Mouse (Mus musculus) embryonic facial prominence, embryonic 14.5 days (tissue): ENCODE measurements around the gene Castor2. TPM values are rescaled to one million over a fixed set of nuclear protein-coding genes. Genes with fewer than 3 reads are reported as not detected.

ENCODE experiments used
- ATAC-seq: fragments of 200-750 bp; cut with Nextera tagmentation; 2 replicates; pipeline ENCODE4 v1.8.0; 2017; ENCODE audit warnings: low read depth, moderate number of reproducible peaks, moderate TSS enrichment
- DNase-seq: peaks from one replicate; pipeline ENCODE4 v3.0.0-alpha.2; 2015; ENCODE audit warnings: low spot score
- H3K27ac ChIP-seq: fragments of 300-500 bp; sonication (generic); replicated peaks from 2 replicates; pipeline ENCODE4 v1.5.1; 2014; ENCODE audit warnings: low read depth, mild to moderate bottlenecking, low read length, moderate library complexity
- H3K27me3 ChIP-seq: fragments of 300-500 bp; sonication (generic); replicated peaks from 2 replicates; pipeline ENCODE4 v1.6.1; 2014; ENCODE audit warnings: low read length; ENCODE audit not compliant: control insufficient read depth, insufficient read depth
- H3K36me3 ChIP-seq: fragments of 300-500 bp; sonication (generic); 2 replicates; pipeline ENCODE4 v1.6.1; 2014; ENCODE audit warnings: low read length, mixed read lengths; ENCODE audit not compliant: control insufficient read depth, insufficient read depth
- H3K4me1 ChIP-seq: fragments of 300-500 bp; sonication (generic); 2 replicates; pipeline ENCODE4 v1.6.1; 2014; ENCODE audit warnings: antibody characterized with exemption, low read length; ENCODE audit not compliant: control insufficient read depth, insufficient read depth
- H3K4me2 ChIP-seq: fragments of 300-500 bp; sonication (generic); 2 replicates; pipeline ENCODE4 v1.6.1; 2014; ENCODE audit warnings: low read depth, mild to moderate bottlenecking, low read length, moderate library complexity, mixed read lengths
- H3K4me3 ChIP-seq: fragments of 300-500 bp; sonication (generic); 2 replicates; pipeline ENCODE4 v1.5.1; 2014; ENCODE audit warnings: low read depth, mild to moderate bottlenecking, low read length
- H3K9ac ChIP-seq: fragments of 300-500 bp; sonication (generic); 2 replicates; pipeline ENCODE4 v1.6.1; 2014; ENCODE audit warnings: low read depth, mild to moderate bottlenecking, low read length, moderate library complexity, mixed read lengths
- H3K9me3 ChIP-seq: fragments of 300-500 bp; sonication (generic); 2 replicates; pipeline ENCODE4 v1.6.1; 2016; ENCODE audit warnings: low read length; ENCODE audit not compliant: control insufficient read depth
- WGBS: fragments of 180-500 bp; shearing (Covaris S2); extraction: QIAGEN DNeasy Blood & Tissue Kit; methylation state at CpG from one replicate; pipeline ENCODE4 v1.1.7; 2014; 5-methylcytosine and 5-hydroxymethylcytosine counted together
- polyA plus RNA-seq: library from polyadenylated mRNA; unstranded; fragments of >200 nt; fragmentation: Nextera tagmentation; extraction: Ambion mirVana; gene quantifications from 2 replicates; pipeline ENCODE4 v1.2.1, GENCODE M21; 2014

The Castor2 gene
- 11.7 and 13.5 TPM in 2 replicates for polyA plus RNA-seq

GRCm38 (mm10) chr5:134099496-134100211 is at the start of gene Castor2:
Castor2 (plus strand) TSS chr5:134099711.
- peak within 1 kb of the TSS; percentile 80 for H3K4me3 ChIP-seq
- H3K9me3 ChIP-seq, result no peaks in the 10 kb centered on the region
- peak within 1 kb of the TSS; percentile 82 for H3K27ac ChIP-seq
- under 1% methylated on average over 23 of the region's 58 CpGs for WGBS
- peak within 1 kb of the TSS; percentile 77 for H3K9ac ChIP-seq
- DNase-seq (peak; percentile 98), ATAC-seq (peak; percentile 95)
- peaks cover 3% of the 10 kb centered on the region; the same call in 1 of the 2 replicates for H3K4me1 ChIP-seq
- H3K27me3 ChIP-seq, result no peaks in the 10 kb centered on the region
- H3K36me3 ChIP-seq, result no peaks in the 10 kb centered on the region
- H3K4me2 ChIP-seq, result peak within 1 kb of the TSS; percentile 92

GRCm38 (mm10) chr5:134050711-134051110 is 48.8 kb upstream of the Castor2 start:
- no peak overlapping the region for H3K4me2 ChIP-seq
- H3K27me3 ChIP-seq, result no peaks in the 10 kb centered on the region
- H3K27ac ChIP-seq, result no peak overlapping the region
- peaks cover 7% of the 10 kb centered on the region; the same call in 1 of the 2 replicates for H3K9me3 ChIP-seq
- DNase-seq (no peak), ATAC-seq (no peak)
- no peaks in the 10 kb centered on the region for H3K36me3 ChIP-seq
- 32% methylated on average over 10 of the region's 10 CpGs for WGBS
- no peaks in the 10 kb centered on the region for H3K4me1 ChIP-seq
- no peak overlapping the region for H3K9ac ChIP-seq
- H3K4me3 ChIP-seq, result no peak overlapping the region

- Histone ChIP-seq H3K36me3 (no peaks in the 10 kb centered on the region), H3K4me1 (no peaks in the 10 kb centered on the region), H3K9ac (no peak overlapping the region), H3K4me2 (no peak overlapping the region), H3K9me3 (no peaks in the 10 kb centered on the region), H3K4me3 (no peak overlapping the region), H3K27me3 (no peaks in the 10 kb centered on the region), H3K27ac (no peak overlapping the region)
- ATAC-seq (no peak), DNase-seq (no peak)
- WGBS, result 87% methylated on average over 4 of the region's 4 CpGs
These were observed 46.9 kb upstream of the Castor2 start for GRCm38 (mm10) chr5:134052614-134053013.

- Histone ChIP-seq H3K27ac (no peak overlapping the region), H3K4me1 (peaks cover 13% of the 10 kb centered on the region), H3K4me2 (no peak overlapping the region), H3K4me3 (no peak overlapping the region), H3K27me3 (no peaks in the 10 kb centered on the region), H3K9me3 (no peaks in the 10 kb centered on the region), H3K36me3 (no peaks in the 10 kb centered on the region), H3K9ac (no peak overlapping the region)
- 75% methylated on average over 4 of the region's 4 CpGs for WGBS
- DNase-seq (no peak), ATAC-seq (no peak)
These were observed 45.0 kb upstream of the Castor2 start for GRCm38 (mm10) chr5:134054496-134054895.

- Histone ChIP-seq H3K9ac (no peak overlapping the region), H3K27ac (no peak overlapping the region), H3K4me2 (no peak overlapping the region), H3K9me3 (no peaks in the 10 kb centered on the region), H3K4me3 (no peak overlapping the region), H3K36me3 (no peaks in the 10 kb centered on the region), H3K27me3 (no peaks in the 10 kb centered on the region), H3K4me1 (peaks cover 13% of the 10 kb centered on the region)
- 28% methylated on average over 13 of the region's 13 CpGs for WGBS
- no peak for DNase-seq
- no peak for ATAC-seq
These were observed 40.6 kb upstream of the Castor2 start for GRCm38 (mm10) chr5:134058793-134059352.

- DNase-seq (peak; percentile 94), ATAC-seq (peak; percentile 74)
- Histone ChIP-seq H3K9ac (no peak overlapping the region), H3K27me3 (no peaks in the 10 kb centered on the region), H3K27ac (no peak overlapping the region), H3K4me2 (no peak overlapping the region), H3K4me3 (no peak overlapping the region), H3K36me3 (no peaks in the 10 kb centered on the region), H3K9me3 (no peaks in the 10 kb centered on the region), H3K4me1 (peaks cover 6% of the 10 kb centered on the region)
- WGBS, result 43% methylated on average over 15 of the region's 15 CpGs
These were observed 36.0 kb upstream of the Castor2 start for GRCm38 (mm10) chr5:134063362-134064064.

- no peaks in the 10 kb centered on the region for H3K36me3 ChIP-seq
- 40% methylated on average over 3 of the region's 3 CpGs for WGBS
- 0 out of 2 replicates have a peak, but pooled peaks cover 10% of the 10 kb centered on the region for H3K9me3 ChIP-seq
- H3K27ac ChIP-seq, result no peak overlapping the region
- H3K4me2 ChIP-seq, result no peak overlapping the region
- DNase-seq, result peak; percentile 47
- no peak overlapping the region for H3K4me3 ChIP-seq
- no peaks in the 10 kb centered on the region for H3K4me1 ChIP-seq
- no peak for ATAC-seq
- no peaks in the 10 kb centered on the region for H3K27me3 ChIP-seq
- H3K9ac ChIP-seq, result no peak overlapping the region
These were observed 33.2 kb upstream of the Castor2 start for GRCm38 (mm10) chr5:134066261-134066660.

GRCm38 (mm10) chr5:134067924-134068323 is 31.6 kb upstream of the Castor2 start:
- Histone ChIP-seq H3K27ac (no peak overlapping the region), H3K27me3 (no peaks in the 10 kb centered on the region), H3K9me3 (0 out of 2 replicates have a peak, but pooled peaks cover 10% of the 10 kb centered on the region), H3K4me3 (no peak overlapping the region), H3K9ac (no peak overlapping the region), H3K36me3 (no peaks in the 10 kb centered on the region), H3K4me2 (no peak overlapping the region), H3K4me1 (no peaks in the 10 kb centered on the region)
- ATAC-seq (no peak), DNase-seq (peak; percentile 42)
- WGBS, result 14% methylated on average over 1 of the region's 1 CpGs
